Comparison of ENCODE assay signal across 17 mouse cellular contexts in the genomic region with DNA sequence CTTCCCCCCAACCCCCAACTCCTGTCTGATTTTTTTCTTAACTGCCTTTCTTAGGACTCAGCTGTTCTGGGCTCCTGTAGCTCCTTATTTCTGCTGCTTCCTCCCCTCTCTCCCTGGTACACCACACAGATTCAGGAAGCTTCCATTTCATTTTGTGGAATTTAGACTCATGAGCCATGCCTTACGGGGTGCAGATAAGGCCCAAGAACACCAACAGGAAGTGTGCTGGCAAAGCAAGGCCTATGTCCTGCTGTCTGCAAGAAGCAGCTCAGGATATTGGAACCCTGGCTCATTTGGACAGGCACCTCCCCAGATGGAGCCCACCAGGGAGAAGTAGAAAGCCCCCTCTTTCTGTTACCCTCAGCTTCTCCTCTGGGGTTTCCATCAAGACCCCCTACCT. TPM values are rescaled to one million over a fixed set of nuclear protein-coding genes. Genes with fewer than 3 reads are reported as not detected.
"Had no signal": no experiment of that assay in that cellular context is flagged by ENCODE, and none has a peak within 500 bp of the region (broad histone marks: within the 10 kb centered on the region; RNA-seq: fewer than 3 reads in every experiment).

No protein-coding gene starts in this region.

- H3K9ac ChIP-seq: lung, embryonic 14.5 days; midbrain, embryonic 12.5 days; neural tube, embryonic 13.5 days; neural tube, embryonic 15.5 days had no signal

- H3K27ac ChIP-seq: midbrain, embryonic 10.5 days; midbrain, embryonic 12.5 days; neural tube, embryonic 13.5 days; neural tube, embryonic 15.5 days had no signal

- H3K36me3 ChIP-seq: neural tube, embryonic 15.5 days had no signal

- H3K4me1 ChIP-seq: neural tube, embryonic 13.5 days had no signal

- H3K4me3 ChIP-seq: midbrain, embryonic 10.5 days; midbrain, embryonic 12.5 days; myocyte; neural tube, embryonic 13.5 days; neural tube, embryonic 15.5 days had no signal

- H3K9me3 ChIP-seq: midbrain, embryonic 10.5 days; midbrain, embryonic 12.5 days; neural tube, embryonic 13.5 days; neural tube, embryonic 15.5 days had no signal

- DNase-seq: lung, adult 18-20 months; lung, embryonic 14.5 days; lung, postnatal 10 days; lung, postnatal 4 days; midbrain, embryonic 14.5 days; right cerebral cortex, postnatal 14 days; thymus, adult 2 months; thymus, postnatal 25 days; thymus, postnatal 4 days had no signal

- H3K4me2 ChIP-seq: lung, embryonic 14.5 days; midbrain, embryonic 12.5 days; neural tube, embryonic 13.5 days; neural tube, embryonic 15.5 days had no signal

- H3K27me3 ChIP-seq: neural tube, embryonic 13.5 days; neural tube, embryonic 15.5 days had no signal

- ATAC-seq: midbrain, embryonic 16.5 days had no signal

RNA-seq across cellular contexts. Expression of gene Ism2, which starts 17.7 kb away (rescaled TPM):
- total RNA-seq: megakaryocyte, adult 5-6 weeks; megakaryocyte-erythroid progenitor cell, adult 5-6 weeks had no signal

RNA-seq across cellular contexts. Expression of gene Noxred1, which starts 43.2 kb away (rescaled TPM):
- total RNA-seq: megakaryocyte-erythroid progenitor cell, adult 5-6 weeks had no signal
